Mouse (Mus musculus) frontal cortex, adult 2 months (tissue): Measurements from ENCODE around the gene Lysmd1. TPM values are rescaled to one million over a fixed set of nuclear protein-coding genes. Genes with fewer than 3 reads are reported as not detected.
"Not testable (repeated sequence)": the region's sequence is repeated elsewhere in the genome, so short reads cannot be mapped to it uniquely, and the experiment has no call there.

Experiments used
- DNase-seq, 2 experiments: peaks; one replicate each; pipeline ENCODE4 v3.0.0; 2022; ENCODE audit warnings: low spot score in 1 of 2; ENCODE audit errors: extremely low spot score in 1 of 2
- polyA plus RNA-seq: library from polyadenylated mRNA; depleted of rRNA; stranded (reverse); fragments of >200 nt; gene quantifications from 2 replicates; pipeline ENCODE4 v1.2.3, GENCODE M21; 2012; rRNA removed

Gene Lysmd1
- 20.2 and 21.2 TPM in 2 replicates for polyA plus RNA-seq

- DNase-seq = peak; percentile 91 to 95
These were observed at the start of gene Lysmd1, which contains the start of gene Scnm1 for GRCm38 (mm10) chr3:95133680-95134101. Gene Lysmd1, plus strand, starts transcription at chr3:95134088. Gene Scnm1, minus strand, starts transcription at chr3:95134011.

- DNase-seq = no peak
These were observed 45.8 kb upstream of the Lysmd1 start for GRCm38 (mm10) chr3:95088071-95088470.

- no peak for DNase-seq
These were observed 33.0 kb upstream of the Lysmd1 start for GRCm38 (mm10) chr3:95100854-95101253.

- DNase-seq = peak in 1 of 2 experiments; percentile 75
These were observed 28.8 kb upstream of the Lysmd1 start for GRCm38 (mm10) chr3:95105121-95105520.

- DNase-seq = peak in 1 of 2 experiments; percentile 35
These were observed 28.1 kb upstream of the Lysmd1 start for GRCm38 (mm10) chr3:95105586-95106337.

- peak; percentile 95 to 99 for DNase-seq
These were observed 27.4 kb upstream of the Lysmd1 start, which contains the start of gene Pip5k1a for GRCm38 (mm10) chr3:95106338-95107117. Gene Pip5k1a, minus strand, starts transcription at chr3:95106930.

GRCm38 (mm10) chr3:95107308-95107707, 26.6 kb upstream of the Lysmd1 start:
- DNase-seq = not testable (repeated sequence)

GRCm38 (mm10) chr3:95107898-95108297, 26.0 kb upstream of the Lysmd1 start:
- DNase-seq = peak in 1 of 2 experiments; percentile 57

GRCm38 (mm10) chr3:95110911-95111726, 22.8 kb upstream of the Lysmd1 start, which contains the start of gene Vps72:
Gene Vps72, plus strand, starts transcription at chr3:95111022.
- peak; percentile 87 to 94 for DNase-seq

GRCm38 (mm10) chr3:95112760-95113159, 21.1 kb upstream of the Lysmd1 start:
- DNase-seq = no peak

- no peak for DNase-seq
These were observed 16.1 kb upstream of the Lysmd1 start for GRCm38 (mm10) chr3:95117751-95118150.

GRCm38 (mm10) chr3:95121580-95121979, 12.3 kb upstream of the Lysmd1 start:
- DNase-seq = no peak

- DNase-seq = no peak
These were observed 9.6 kb upstream of the Lysmd1 start, which contains the start of gene Tmod4 for GRCm38 (mm10) chr3:95124246-95124645. Gene Tmod4, plus strand, starts transcription at chr3:95124476.

- DNase-seq = peak in 1 of 2 experiments; percentile 55
These were observed 8.9 kb upstream of the Lysmd1 start for GRCm38 (mm10) chr3:95124972-95125371.

- no peak for DNase-seq
These were observed 4.6 kb upstream of the Lysmd1 start for GRCm38 (mm10) chr3:95129226-95129651.

GRCm38 (mm10) chr3:95130081-95130480, 3.8 kb upstream of the Lysmd1 start:
- no peak for DNase-seq

- not testable (repeated sequence) for DNase-seq
These were observed 1.5 kb upstream of the Lysmd1 start for GRCm38 (mm10) chr3:95132389-95132788.

- no peak for DNase-seq
These were observed 712 bp upstream of the Lysmd1 start for GRCm38 (mm10) chr3:95133176-95133575.

- not testable (repeated sequence) for DNase-seq
These were observed 245 bp downstream of the Lysmd1 start for GRCm38 (mm10) chr3:95134133-95134532.

GRCm38 (mm10) chr3:95135023-95135422, 1.1 kb downstream of the Lysmd1 start:
- DNase-seq = peak in 1 of 2 experiments; percentile 56
